Mouse (Mus musculus) ES-Bruce4 (cell line): ENCODE results near the gene Cdipt. TPM values are rescaled to one million over a fixed set of nuclear protein-coding genes. Genes with fewer than 3 reads are reported as not detected.

Source experiments
- H3K27ac ChIP-seq: 2 replicates; pipeline ENCODE4 v1.5.1; 2012; ENCODE audit warnings: low read length, inconsistent platforms; ENCODE audit not compliant: insufficient read depth
- H3K27me3 ChIP-seq: 2 replicates; pipeline ENCODE4 v1.6.1; 2012; ENCODE audit warnings: mild to moderate bottlenecking, low read length, inconsistent platforms; ENCODE audit not compliant: control insufficient read depth, poor library complexity, insufficient read depth, severe bottlenecking
- H3K36me3 ChIP-seq: 2 replicates; pipeline ENCODE4 v1.6.1; 2012; ENCODE audit warnings: inconsistent platforms, mild to moderate bottlenecking, low read length, moderate library complexity; ENCODE audit not compliant: control insufficient read depth, poor library complexity, insufficient read depth, severe bottlenecking
- H3K4me1 ChIP-seq: one replicate; pipeline ENCODE4 v1.8.1; 2011; ENCODE audit warnings: low read length; ENCODE audit not compliant: control insufficient read depth, insufficient read depth
- H3K4me3 ChIP-seq: 2 replicates; pipeline ENCODE4 v1.5.1; 2011; ENCODE audit warnings: low read depth, mild to moderate bottlenecking, low read length
- H3K9ac ChIP-seq: 2 replicates; pipeline ENCODE4 v1.6.1; 2012; ENCODE audit warnings: low read depth, mild to moderate bottlenecking, inconsistent platforms; ENCODE audit not compliant: poor library complexity, severe bottlenecking
- H3K9me3 ChIP-seq: replicated peaks from 2 replicates; pipeline ENCODE4 v1.6.1; 2012; ENCODE audit warnings: mild to moderate bottlenecking, low read length, inconsistent platforms; ENCODE audit not compliant: control insufficient read depth, poor library complexity, insufficient read depth, severe bottlenecking
- CTCF ChIP-seq: IDR thresholded peaks from one replicate; pipeline ENCODE4 v1.8.1; 2011; ENCODE audit warnings: low read depth, low read length
- EP300 ChIP-seq: IDR thresholded peaks from 2 replicates; pipeline ENCODE4 v1.6.1; 2011; ENCODE audit warnings: low read depth, low read length; ENCODE audit not compliant: insufficient read depth
- POLR2A ChIP-seq: IDR thresholded peaks from one replicate; pipeline ENCODE4 v1.8.1; 2011; ENCODE audit warnings: low read length; ENCODE audit not compliant: insufficient read depth
- polyA plus RNA-seq: library from polyadenylated mRNA; stranded (reverse); fragments of >200 nt; gene quantifications from 2 replicates; pipeline ENCODE4 v1.2.4, GENCODE M21; 2011; ENCODE audit warnings: low read depth; ENCODE audit not compliant: missing spikeins, insufficient read depth, insufficient read length

Cdipt gene
- polyA plus RNA-seq, 1 experiment: 42.8 TPM

GRCm38 (mm10) chr7:126986319-126986718 is 10.6 kb downstream of the Cdipt start:
- Histone ChIP-seq H3K9ac (no peak overlapping the region), H3K27me3 (no peaks in the 10 kb centered on the region), H3K9me3 (no peaks in the 10 kb centered on the region), H3K4me3 (no peak overlapping the region), H3K4me1 (no peaks in the 10 kb centered on the region), H3K36me3 (no peaks in the 10 kb centered on the region), H3K27ac (no peak overlapping the region)
- TF ChIP-seq POLR2A (no peak), CTCF (peak; percentile 42)

GRCm38 (mm10) chr7:126988816-126989215 is 13.1 kb downstream of the Cdipt start:
- no peak overlapping the region for H3K9ac ChIP-seq
- H3K9me3 ChIP-seq: no peaks in the 10 kb centered on the region
- TF ChIP-seq POLR2A: no peak
- TF ChIP-seq CTCF: no peak
- TF ChIP-seq EP300: no peak
- H3K27me3 ChIP-seq: no peaks in the 10 kb centered on the region
- H3K4me1 ChIP-seq: no peaks in the 10 kb centered on the region
- H3K27ac ChIP-seq: no peak overlapping the region
- no peak overlapping the region for H3K4me3 ChIP-seq
- no peaks in the 10 kb centered on the region for H3K36me3 ChIP-seq

GRCm38 (mm10) chr7:126996449-126996848 is 20.7 kb downstream of the Cdipt start:
- Histone ChIP-seq H3K4me3 (no peak overlapping the region), H3K36me3 (no peaks in the 10 kb centered on the region), H3K9ac (no peak overlapping the region), H3K9me3 (no peaks in the 10 kb centered on the region), H3K27me3 (no peaks in the 10 kb centered on the region), H3K27ac (no peak overlapping the region), H3K4me1 (no peaks in the 10 kb centered on the region)
- no peak for TF ChIP-seq EP300
- TF ChIP-seq POLR2A: no peak
- TF ChIP-seq CTCF: no peak

GRCm38 (mm10) chr7:126999568-126999967 is 23.9 kb downstream of the Cdipt start:
- Histone ChIP-seq H3K4me3 (no peak overlapping the region), H3K4me1 (peaks cover 1% of the 10 kb centered on the region), H3K9me3 (no peaks in the 10 kb centered on the region), H3K27me3 (no peaks in the 10 kb centered on the region), H3K27ac (no peak overlapping the region), H3K9ac (no peak overlapping the region), H3K36me3 (no peaks in the 10 kb centered on the region)
- TF ChIP-seq POLR2A: no peak
- no peak for TF ChIP-seq CTCF
- no peak for TF ChIP-seq EP300

- Histone ChIP-seq H3K27me3 (no peaks in the 10 kb centered on the region), H3K9ac (peak overlapping the region; percentile 34), H3K9me3 (no peaks in the 10 kb centered on the region), H3K4me3 (peak overlapping the region; percentile 6; the same call in 1 of the 2 replicates), H3K27ac (peak overlapping the region; percentile 74), H3K4me1 (peaks cover 4% of the 10 kb centered on the region), H3K36me3 (no peaks in the 10 kb centered on the region)
- TF ChIP-seq EP300 (no peak), POLR2A (no peak), CTCF (no peak)
Observed at GRCm38 (mm10) chr7:127003620-127004019, 27.9 kb downstream of the Cdipt start.

GRCm38 (mm10) chr7:127004122-127004875 is 28.6 kb downstream of the Cdipt start:
- peaks cover 4% of the 10 kb centered on the region for H3K4me1 ChIP-seq
- H3K36me3 ChIP-seq: no peaks in the 10 kb centered on the region
- no peak for TF ChIP-seq CTCF
- 0 out of 2 replicates have a peak, but pooled peaks have one; percentile 39 for TF ChIP-seq EP300
- TF ChIP-seq POLR2A: no peak
- peak overlapping the region; percentile 74 for H3K27ac ChIP-seq
- H3K4me3 ChIP-seq: no peak overlapping the region
- H3K9me3 ChIP-seq: no peaks in the 10 kb centered on the region
- 0 out of 2 replicates have a peak overlapping the region, but pooled peaks have one; percentile 34 for H3K9ac ChIP-seq
- no peaks in the 10 kb centered on the region for H3K27me3 ChIP-seq
